Mouse (Mus musculus) ES-Bruce4 (cell line): ENCODE results near the gene Tmem80.

Experiments used
- CTCF ChIP-seq: IDR thresholded peaks from one replicate; pipeline ENCODE4 v1.8.1; 2011; ENCODE audit warnings: low read depth, low read length
- POLR2A ChIP-seq: IDR thresholded peaks from one replicate; pipeline ENCODE4 v1.8.1; 2011; ENCODE audit warnings: low read length; ENCODE audit not compliant: insufficient read depth

DNA sequence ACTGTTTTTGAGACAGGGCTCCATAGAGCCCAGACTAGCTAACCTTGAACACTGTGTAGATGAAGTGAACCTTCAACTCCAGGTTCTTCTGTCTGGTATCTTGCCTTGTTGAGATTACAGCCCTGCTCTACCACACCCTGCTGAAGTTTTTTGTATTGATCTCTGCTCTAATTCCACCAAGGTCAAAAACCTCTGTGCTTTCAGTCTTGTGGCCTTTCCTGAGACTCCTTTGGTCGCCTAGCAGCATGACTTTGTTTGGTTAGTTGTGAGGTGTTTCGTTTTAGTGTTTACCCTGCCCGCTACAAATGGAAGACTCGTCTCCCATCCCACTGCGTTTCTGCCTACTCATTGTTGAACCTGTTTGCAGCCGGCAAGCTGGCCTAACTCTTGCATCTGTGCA lies 23.5 kb downstream of the Tmem80 start:
- no peak for TF ChIP-seq CTCF
- no peak for TF ChIP-seq POLR2A
